Mouse (Mus musculus) heart, embryonic 13.5 days (tissue): ENCODE data around the gene Zbtb3. TPM values are rescaled to one million over a fixed set of nuclear protein-coding genes. Genes with fewer than 3 reads are reported as not detected.
"Not testable (repeated sequence)": the region's sequence is repeated elsewhere in the genome, so short reads cannot be mapped to it uniquely, and the experiment has no call there.

ENCODE experiments used
- ATAC-seq: fragments of 200-750 bp; cut with Nextera tagmentation; 2 replicates; pipeline ENCODE4 v1.8.0; 2017; ENCODE audit warnings: moderate TSS enrichment; ENCODE audit not compliant: insufficient number of reproducible peaks, low FRiP score, low TSS enrichment; ENCODE audit errors: extremely low read depth
- H3K27ac ChIP-seq: fragments of 300-500 bp; sonication (generic); replicated peaks from 2 replicates; pipeline ENCODE4 v1.5.1; 2015; ENCODE audit warnings: moderate library complexity, mild to moderate bottlenecking, inconsistent platforms
- H3K27me3 ChIP-seq: fragments of 300-500 bp; sonication (generic); replicated peaks from 2 replicates; pipeline ENCODE4 v1.6.1; 2015; ENCODE audit warnings: mild to moderate bottlenecking, inconsistent platforms
- H3K36me3 ChIP-seq: fragments of 300-500 bp; sonication (generic); 2 replicates; pipeline ENCODE4 v1.6.1; 2015; ENCODE audit warnings: mild to moderate bottlenecking, inconsistent platforms
- H3K4me1 ChIP-seq: fragments of 300-500 bp; sonication (generic); 2 replicates; pipeline ENCODE4 v1.6.1; 2015; ENCODE audit warnings: inconsistent platforms
- H3K4me2 ChIP-seq: fragments of 300-500 bp; sonication (generic); 2 replicates; pipeline ENCODE4 v1.6.1; 2015; ENCODE audit warnings: inconsistent platforms, mild to moderate bottlenecking, moderate library complexity
- H3K4me3 ChIP-seq: fragments of 300-500 bp; sonication (generic); 2 replicates; pipeline ENCODE4 v1.5.1; 2015; ENCODE audit warnings: moderate library complexity, mild to moderate bottlenecking, inconsistent platforms
- H3K9ac ChIP-seq: fragments of 300-500 bp; sonication (generic); 2 replicates; pipeline ENCODE4 v1.6.1; 2015; ENCODE audit warnings: inconsistent platforms, mild to moderate bottlenecking, moderate library complexity
- H3K9me3 ChIP-seq: fragments of 300-500 bp; sonication (generic); 2 replicates; pipeline ENCODE4 v1.6.1; 2016; ENCODE audit warnings: inconsistent platforms
- WGBS: fragments of 180-500 bp; shearing (Covaris S2); methylation state at CpG from one replicate; pipeline ENCODE4 v1.1.7; 2015; ENCODE audit warnings: mixed read lengths; 5-methylcytosine and 5-hydroxymethylcytosine counted together
- polyA plus RNA-seq: library from polyadenylated mRNA; unstranded; fragments of >200 nt; fragmentation: Nextera tagmentation; extraction: Ambion mirVana; gene quantifications from 2 replicates; pipeline ENCODE4 v1.2.1, GENCODE M21; 2015

Zbtb3 gene
- polyA plus RNA-seq, 1 experiment from 2014 or later = 3.9 TPM

DNA sequence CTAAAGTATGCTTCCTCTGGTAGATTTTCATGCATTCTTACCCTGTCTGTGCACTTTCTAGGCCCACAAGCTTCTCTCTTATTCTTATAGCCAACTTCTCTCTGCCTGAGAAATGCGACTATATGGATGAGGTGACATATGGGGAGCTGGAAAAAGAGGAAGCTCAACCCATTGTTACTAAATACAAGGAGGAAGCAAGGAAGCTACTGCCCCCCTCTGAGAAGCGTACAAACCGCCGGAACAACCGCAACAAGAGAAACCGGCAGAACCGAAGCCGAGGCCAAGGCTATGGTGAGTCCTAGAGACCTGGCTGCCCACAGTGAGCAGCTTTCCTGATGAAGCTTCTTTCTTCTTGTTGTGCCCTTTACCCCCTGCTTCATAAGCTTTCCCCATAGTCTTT is 27.3 kb downstream of the Zbtb3 start, which contains the start of gene AC129217.1:
Gene AC129217.1, plus strand, starts transcription at position 114 of the 400 bp plus-strand sequence.
- H3K9ac ChIP-seq = peak within 1 kb of the TSS; percentile 14; the same call in 1 of the 2 replicates
- H3K27ac ChIP-seq = no peak within 1 kb of the TSS
- H3K4me2 ChIP-seq = no peak within 1 kb of the TSS
- no peaks in the 10 kb centered on the region for H3K27me3 ChIP-seq
- peaks cover 100% of the 10 kb centered on the region for H3K36me3 ChIP-seq
- no peak for ATAC-seq
- no peak within 1 kb of the TSS for H3K4me3 ChIP-seq
- H3K9me3 ChIP-seq = no peaks in the 10 kb centered on the region
- WGBS = 87% methylated on average over 8 of the region's 8 CpGs
- H3K4me1 ChIP-seq = no peaks in the 10 kb centered on the region

DNA sequence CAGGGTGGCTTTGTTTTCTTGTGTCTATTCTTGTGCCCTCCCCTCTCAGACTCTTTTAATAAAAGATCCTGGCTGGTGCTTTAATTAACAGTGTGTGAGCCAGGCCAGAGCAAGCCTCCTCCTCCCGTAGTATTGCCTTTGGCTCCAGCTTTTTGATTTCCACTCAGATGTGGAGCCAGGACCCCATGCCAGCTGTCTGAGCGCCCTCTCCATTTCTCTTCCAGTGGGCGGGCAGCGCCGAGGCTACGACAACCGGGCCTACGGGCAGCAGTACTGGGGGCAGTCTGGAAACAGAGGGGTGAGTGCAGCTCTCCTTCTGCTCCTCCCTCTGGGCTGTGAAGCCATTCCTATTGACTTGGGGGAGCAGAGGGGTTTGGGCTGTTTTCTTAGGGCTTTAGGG is 28.3 kb downstream of the Zbtb3 start:
- H3K27me3 ChIP-seq = no peaks in the 10 kb centered on the region
- H3K4me3 ChIP-seq = no peak overlapping the region
- no peaks in the 10 kb centered on the region for H3K4me1 ChIP-seq
- 88% methylated on average over 8 of the region's 8 CpGs for WGBS
- H3K36me3 ChIP-seq = peaks cover 100% of the 10 kb centered on the region
- peak overlapping the region; percentile 14; the same call in 1 of the 2 replicates for H3K9ac ChIP-seq
- H3K4me2 ChIP-seq = no peak overlapping the region
- no peaks in the 10 kb centered on the region for H3K9me3 ChIP-seq
- no peak for ATAC-seq
- H3K27ac ChIP-seq = no peak overlapping the region

GRCm38 (mm10) chr19:8831262-8831661 is 28.9 kb downstream of the Zbtb3 start:
- H3K9me3 ChIP-seq = no peaks in the 10 kb centered on the region
- no peak overlapping the region for H3K4me2 ChIP-seq
- H3K36me3 ChIP-seq = peaks cover 99% of the 10 kb centered on the region
- H3K4me1 ChIP-seq = no peaks in the 10 kb centered on the region
- H3K4me3 ChIP-seq = no peak overlapping the region
- no peak overlapping the region for H3K9ac ChIP-seq
- H3K27me3 ChIP-seq = no peaks in the 10 kb centered on the region
- no peak for ATAC-seq
- H3K27ac ChIP-seq = no peak overlapping the region
- whole genome bisulfite sequencing = 72% methylated on average over 11 of the region's 11 CpGs

DNA sequence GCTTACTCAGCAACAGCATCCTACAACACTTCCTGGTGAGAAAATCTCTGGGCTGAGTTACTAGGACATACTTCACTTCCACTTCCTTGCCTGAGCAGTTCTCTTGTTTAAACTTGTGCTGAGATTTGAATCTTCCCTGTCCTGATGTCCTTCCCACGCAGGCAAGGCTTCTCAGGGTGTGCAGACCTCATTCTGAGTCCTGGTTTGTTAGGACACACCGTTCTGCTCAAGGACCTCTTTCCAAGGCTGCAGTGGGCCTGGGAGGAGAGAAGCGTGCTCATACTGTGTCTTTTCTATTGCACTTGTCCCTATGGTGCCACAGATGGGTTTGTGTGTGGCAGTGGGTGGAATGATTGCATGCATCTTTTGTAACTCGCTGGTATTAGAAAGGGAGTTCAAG is 30.6 kb downstream of the Zbtb3 start:
- 87% methylated on average over 4 of the region's 4 CpGs for WGBS
- H3K9ac ChIP-seq = no peak overlapping the region
- no peak overlapping the region for H3K27ac ChIP-seq
- H3K4me3 ChIP-seq = no peak overlapping the region
- peaks cover 83% of the 10 kb centered on the region for H3K36me3 ChIP-seq
- no peaks in the 10 kb centered on the region for H3K27me3 ChIP-seq
- no peak overlapping the region for H3K4me2 ChIP-seq
- ATAC-seq = no peak
- no peaks in the 10 kb centered on the region for H3K9me3 ChIP-seq
- H3K4me1 ChIP-seq = peaks cover under 1% of the 10 kb centered on the region; the same call in 1 of the 2 replicates

DNA sequence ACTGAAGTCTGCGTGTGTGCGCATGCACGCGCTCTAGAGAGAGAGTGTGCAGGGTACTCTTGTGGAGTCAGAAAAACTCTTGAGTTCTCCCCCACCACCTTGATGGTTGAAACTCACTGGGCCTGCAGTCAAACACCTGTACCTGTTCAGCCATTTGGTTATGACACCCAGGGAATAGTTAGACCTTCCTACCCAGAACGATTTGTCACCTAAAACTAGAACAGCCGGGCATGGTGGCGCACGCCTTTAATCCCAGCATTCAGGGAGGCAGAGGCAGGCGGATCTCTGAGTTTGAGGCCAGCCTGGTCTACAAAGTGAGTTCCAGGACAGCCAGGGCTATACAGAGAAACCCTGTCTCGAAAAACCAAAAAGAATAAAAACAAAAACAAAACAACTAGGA is 34.0 kb downstream of the Zbtb3 start:
- H3K27me3 ChIP-seq, H3K4me2 ChIP-seq, H3K4me3 ChIP-seq, H3K9me3 ChIP-seq, ATAC-seq, H3K9ac ChIP-seq: not testable (repeated sequence)
- 95% methylated on average over 10 of the region's 10 CpGs for WGBS
- peaks cover 34% of the 10 kb centered on the region for H3K4me1 ChIP-seq
- H3K36me3 ChIP-seq = peaks cover 50% of the 10 kb centered on the region
- H3K27ac ChIP-seq = peak overlapping the region; percentile 95; the same call in 1 of the 2 replicates

DNA sequence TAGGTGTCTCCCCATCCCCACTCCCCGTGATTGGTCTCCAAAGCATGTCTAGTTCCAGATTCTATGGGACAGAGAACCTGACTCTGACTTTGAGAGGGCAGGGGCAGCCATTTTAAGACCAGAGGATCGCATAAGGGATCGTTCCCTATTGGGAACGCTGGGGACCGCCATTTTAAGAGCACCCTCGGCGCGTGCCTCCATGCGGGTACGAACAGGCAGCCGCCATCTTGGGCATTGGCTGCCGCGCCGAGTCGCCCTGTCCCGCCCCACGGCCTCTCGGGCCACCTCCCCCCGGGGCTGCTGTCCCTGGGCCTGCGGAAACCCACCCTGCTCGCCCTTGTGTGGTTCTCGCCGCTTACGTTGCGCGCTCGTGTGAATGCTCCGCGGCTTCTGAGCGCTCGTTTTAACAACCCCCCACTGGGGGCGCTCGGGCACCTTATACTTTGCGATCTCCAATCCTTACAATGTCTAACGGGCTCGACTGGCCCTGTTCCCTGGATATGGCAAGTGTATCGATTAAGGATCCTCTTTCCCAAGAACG is 35.0 kb downstream of the Zbtb3 start, which contains the start of gene Bscl2:
Gene Bscl2, plus strand, starts transcription at position 217 of the 541 bp plus-strand sequence.
- H3K27ac ChIP-seq = peak within 1 kb of the TSS; percentile 95
- H3K36me3 ChIP-seq = peaks cover 42% of the 10 kb centered on the region
- H3K4me2 ChIP-seq = peak within 1 kb of the TSS; percentile 87
- H3K4me1 ChIP-seq = peaks cover 34% of the 10 kb centered on the region
- under 1% methylated on average over 38 of the region's 38 CpGs for WGBS
- ATAC-seq = peak; percentile 43; the same call in 1 of the 2 replicates
- H3K4me3 ChIP-seq = peak within 1 kb of the TSS; percentile 62
- H3K9ac ChIP-seq = peak within 1 kb of the TSS; percentile 85
- H3K9me3 ChIP-seq = no peaks in the 10 kb centered on the region
- no peaks in the 10 kb centered on the region for H3K27me3 ChIP-seq

GRCm38 (mm10) chr19:8838041-8838730 is 35.8 kb downstream of the Zbtb3 start:
- peaks cover 41% of the 10 kb centered on the region for H3K36me3 ChIP-seq
- no peaks in the 10 kb centered on the region for H3K9me3 ChIP-seq
- peak overlapping the region; percentile 95 for H3K27ac ChIP-seq
- H3K27me3 ChIP-seq = no peaks in the 10 kb centered on the region
- no peak for ATAC-seq
- H3K9ac ChIP-seq = peak overlapping the region; percentile 85
- H3K4me1 ChIP-seq = peaks cover 34% of the 10 kb centered on the region
- peak overlapping the region; percentile 62 for H3K4me3 ChIP-seq
- H3K4me2 ChIP-seq = peak overlapping the region; percentile 87
- WGBS = 18% methylated on average over 15 of the region's 15 CpGs

- Histone ChIP-seq H3K4me2 (peak within 1 kb of the TSS; percentile 87), H3K27me3 (no peaks in the 10 kb centered on the region), H3K36me3 (peaks cover 35% of the 10 kb centered on the region), H3K9me3 (no peaks in the 10 kb centered on the region), H3K27ac (peak within 1 kb of the TSS; percentile 95), H3K4me1 (peaks cover 34% of the 10 kb centered on the region), H3K9ac (peak within 1 kb of the TSS; percentile 85), H3K4me3 (peak within 1 kb of the TSS; percentile 62)
- WGBS = 56% methylated on average over 11 of the region's 11 CpGs
- ATAC-seq = no peak
Observed at GRCm38 (mm10) chr19:8839103-8839907, 37.0 kb downstream of the Zbtb3 start, which contains the start of gene Gng3. Gng3 (minus strand) TSS chr19:8839194.

DNA sequence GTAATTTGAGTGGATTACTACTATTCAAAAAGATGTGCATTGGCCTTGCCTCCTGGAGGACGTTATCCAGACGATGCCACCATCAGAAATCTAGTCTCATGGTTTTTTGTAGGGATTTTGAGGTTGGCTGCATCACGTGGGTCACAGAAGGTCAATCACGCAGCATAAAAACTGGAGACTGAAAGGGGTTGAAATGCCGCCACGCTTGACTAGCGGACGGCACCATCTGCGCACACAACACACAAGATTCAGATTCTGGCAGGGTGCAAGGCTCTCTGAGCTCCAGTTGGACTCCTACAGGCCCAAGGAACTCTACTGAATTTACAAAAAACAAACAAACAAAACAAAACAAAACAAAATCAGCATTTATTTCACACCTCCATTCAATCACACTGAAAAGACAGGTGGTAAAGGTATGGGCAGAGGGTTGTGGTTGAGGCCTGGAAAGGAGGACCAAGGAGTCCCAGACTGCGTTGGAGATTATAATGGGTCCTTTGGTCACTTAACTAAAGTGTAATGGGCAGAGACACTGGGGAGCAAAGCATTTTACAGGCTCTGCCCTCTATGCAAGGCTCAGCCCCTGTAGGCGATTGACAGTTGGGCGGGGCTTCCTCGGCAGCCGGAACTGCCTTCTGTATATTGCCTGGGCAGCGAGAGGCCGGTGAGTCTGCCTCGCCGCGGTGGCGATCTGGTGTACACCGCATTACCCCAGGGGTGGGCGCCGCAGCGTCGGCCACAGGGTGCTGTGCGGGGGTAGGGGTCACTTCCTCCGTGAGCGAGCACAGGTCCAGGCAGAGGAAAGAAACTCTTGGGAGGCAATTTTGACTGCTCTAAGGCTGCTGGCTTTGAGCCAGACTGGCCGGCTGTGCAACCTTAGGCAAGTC is 37.8 kb downstream of the Zbtb3 start:
- WGBS = 25% methylated on average over 29 of the region's 29 CpGs
- H3K36me3 ChIP-seq = peaks cover 30% of the 10 kb centered on the region

GRCm38 (mm10) chr19:8841012-8841411 is 38.7 kb downstream of the Zbtb3 start:
- Histone ChIP-seq H3K36me3 (peaks cover 31% of the 10 kb centered on the region), H3K9me3 (no peaks in the 10 kb centered on the region), H3K9ac (peak overlapping the region; percentile 84), H3K4me3 (peak overlapping the region; percentile 68), H3K27me3 (no peaks in the 10 kb centered on the region), H3K4me1 (peaks cover 34% of the 10 kb centered on the region), H3K27ac (no peak overlapping the region), H3K4me2 (peak overlapping the region; percentile 85)
- 91% methylated on average over 7 of the region's 7 CpGs for WGBS
- ATAC-seq = no peak

More for the DNA sequence above, 37.8 kb downstream of the Zbtb3 start:
- H3K9me3 ChIP-seq = no peaks in the 10 kb centered on the region
- H3K9ac ChIP-seq = peak overlapping the region; percentile 84
- H3K4me2 ChIP-seq = peak overlapping the region; percentile 85
- peak overlapping the region; percentile 68 for H3K4me3 ChIP-seq
- peaks cover 34% of the 10 kb centered on the region for H3K4me1 ChIP-seq
- H3K27ac ChIP-seq = peak overlapping the region; percentile 55
- ATAC-seq = peak; percentile 34; the same call in 1 of the 2 replicates
- no peaks in the 10 kb centered on the region for H3K27me3 ChIP-seq
